Mouse (Mus musculus) G1E (cell line): Measurements from ENCODE around the gene Myl12a.

Source experiments
- CTCF ChIP-seq: IDR thresholded peaks from 2 replicates; pipeline ENCODE4 v1.5.1; 2012; ENCODE audit warnings: low read depth, low read length, inconsistent platforms, mixed read lengths
- GATA1 ChIP-seq: IDR thresholded peaks from 2 replicates; pipeline ENCODE4 v1.6.1; 2012; ENCODE audit warnings: borderline replicate concordance, low read length, inconsistent platforms, mixed read lengths
- GATA2 ChIP-seq: IDR thresholded peaks from 2 replicates; pipeline ENCODE4 v1.6.1; 2012; ENCODE audit warnings: low read depth, low read length, inconsistent platforms, borderline replicate concordance
- TAL1 ChIP-seq: conservative IDR thresholded peaks from 2 replicates; pipeline ENCODE4 v1.6.1; 2012; ENCODE audit warnings: low read depth, low read length, inconsistent platforms, mixed read lengths

GRCm38 (mm10) chr17:71008676-71009075 lies 6.0 kb upstream of the Myl12a start:
- TF ChIP-seq GATA1 (no peak), CTCF (no peak), GATA2 (no peak), TAL1 (no peak)
